In genomic region chr15:19275968-19276826, GRCm38 (mm10) we compare ENCODE assay signal across 8 mouse cellular contexts.
DNase-seq lines count a peak whose midpoint lies in the region; ATAC-seq and TF ChIP-seq lines count a peak whose summit lies in the region.

No protein-coding gene starts in this region.

- H3K4me1 ChIP-seq in neural tube, embryonic 11.5 days (ENCODE audit: control insufficient read depth, insufficient read depth, low read length) = no peaks in the 10 kb centered on the region
- no peaks in the 10 kb centered on the region for H3K4me1 ChIP-seq in stomach, postnatal 0 days (replicated peaks; ENCODE audit: control insufficient read depth, insufficient read depth)

- peak overlapping the region; percentile 24; the same call in 1 of the 2 replicates for H3K4me2 ChIP-seq in neural tube, embryonic 11.5 days (ENCODE audit: low read depth)
- H3K4me2 ChIP-seq in stomach, postnatal 0 days (replicated peaks; ENCODE audit: low read depth) = no peak overlapping the region

- no peaks in the 10 kb centered on the region for H3K36me3 ChIP-seq in neural tube, embryonic 11.5 days (ENCODE audit: control insufficient read depth, insufficient read depth, low read length)
- H3K36me3 ChIP-seq in stomach, postnatal 0 days (ENCODE audit: control insufficient read depth, insufficient read depth, low read length) = no peaks in the 10 kb centered on the region

- H3K9me3 ChIP-seq in neural tube, embryonic 11.5 days (ENCODE audit: control insufficient read depth, low read length) = no peaks in the 10 kb centered on the region
- H3K9me3 ChIP-seq in stomach, postnatal 0 days (ENCODE audit: control insufficient read depth, low read length) = no peaks in the 10 kb centered on the region

- no peak overlapping the region for H3K9ac ChIP-seq in neural tube, embryonic 11.5 days (ENCODE audit: low read length)
- H3K9ac ChIP-seq in stomach, postnatal 0 days (ENCODE audit: low read length) = no peak overlapping the region

- peak; percentile 66 for ATAC-seq in neural tube, embryonic 11.5 days (ENCODE audit: insufficient read depth, low FRiP score, low TSS enrichment)
- ATAC-seq in stomach, postnatal 0 days (ENCODE audit: low FRiP score, low TSS enrichment) = no peak

- 50% methylated on average over 10 of the region's 10 CpGs for WGBS in neural tube, embryonic 11.5 days
- WGBS in stomach, postnatal 0 days = 43% methylated on average over 10 of the region's 10 CpGs

- TF ChIP-seq EP300 in stomach, postnatal 0 days (optimal IDR thresholded peaks at IDR 0.05) = no peak

- DNase-seq in cerebellum, postnatal 14 days = peak; percentile 31 to 66
- DNase-seq in cerebellum, adult 11 months = no peak
- DNase-seq in neural tube, embryonic 11.5 days (ENCODE audit: low spot score) = no peak
- DNase-seq in neural tube, embryonic 10.5 days (ENCODE audit: extremely low spot score, low spot score) = no peak
- DNase-seq in left cerebral cortex, postnatal 25 days (ENCODE audit: low spot score in 2 of 2) = peak; percentile 26 to 61
- no peak for DNase-seq in stomach, postnatal 0 days (ENCODE audit: low spot score)
- DNase-seq in spleen, adult 12 weeks (ENCODE audit: low spot score) = no peak
- DNase-seq in spleen, postnatal 4 days (ENCODE audit: low spot score in 2 of 2) = no peak

- peak; percentile 63 for TF ChIP-seq CTCF in stomach, postnatal 0 days (IDR thresholded peaks at IDR 0.05; ENCODE audit: low read depth)

- no peaks in the 10 kb centered on the region for H3K27me3 ChIP-seq in neural tube, embryonic 11.5 days (ENCODE audit: control insufficient read depth, insufficient read depth, low read length)
- no peaks in the 10 kb centered on the region for H3K27me3 ChIP-seq in stomach, postnatal 0 days (ENCODE audit: control insufficient read depth, insufficient read depth, low read length)

- H3K27ac ChIP-seq in neural tube, embryonic 11.5 days (ENCODE audit: low read depth, low read length) = no peak overlapping the region
- H3K27ac ChIP-seq in stomach, postnatal 0 days (replicated peaks) = no peak overlapping the region

- H3K4me3 ChIP-seq in neural tube, embryonic 11.5 days (ENCODE audit: low read depth, low read length) = no peak overlapping the region
- H3K4me3 ChIP-seq in stomach, postnatal 0 days (ENCODE audit: low read depth, low read length) = no peak overlapping the region

- intact Hi-C loops in left cerebral cortex, postnatal 25 days (cut with DNase I) = loop anchor here (2.0 to 10.0 kb wide), 5 partner anchors 151 to 881 kb away; no protein-coding TSS in a partner anchor

Comparison
In these comparisons a context has a peak if more than half of its experiments do, and no peak if none do; other contexts are left out.
1. DNase-seq: peak in cerebellum, postnatal 14 days (2 of 2) and left cerebral cortex, postnatal 25 days (2 of 2); none in cerebellum, adult 11 months (single experiment), neural tube, embryonic 11.5 days (single experiment), neural tube, embryonic 10.5 days (single experiment), stomach, postnatal 0 days (single experiment), spleen, adult 12 weeks (single experiment) and spleen, postnatal 4 days (0 of 2).